Mouse (Mus musculus): ENCODE data around the gene Rps27l.

Rps27l gene

DNA sequence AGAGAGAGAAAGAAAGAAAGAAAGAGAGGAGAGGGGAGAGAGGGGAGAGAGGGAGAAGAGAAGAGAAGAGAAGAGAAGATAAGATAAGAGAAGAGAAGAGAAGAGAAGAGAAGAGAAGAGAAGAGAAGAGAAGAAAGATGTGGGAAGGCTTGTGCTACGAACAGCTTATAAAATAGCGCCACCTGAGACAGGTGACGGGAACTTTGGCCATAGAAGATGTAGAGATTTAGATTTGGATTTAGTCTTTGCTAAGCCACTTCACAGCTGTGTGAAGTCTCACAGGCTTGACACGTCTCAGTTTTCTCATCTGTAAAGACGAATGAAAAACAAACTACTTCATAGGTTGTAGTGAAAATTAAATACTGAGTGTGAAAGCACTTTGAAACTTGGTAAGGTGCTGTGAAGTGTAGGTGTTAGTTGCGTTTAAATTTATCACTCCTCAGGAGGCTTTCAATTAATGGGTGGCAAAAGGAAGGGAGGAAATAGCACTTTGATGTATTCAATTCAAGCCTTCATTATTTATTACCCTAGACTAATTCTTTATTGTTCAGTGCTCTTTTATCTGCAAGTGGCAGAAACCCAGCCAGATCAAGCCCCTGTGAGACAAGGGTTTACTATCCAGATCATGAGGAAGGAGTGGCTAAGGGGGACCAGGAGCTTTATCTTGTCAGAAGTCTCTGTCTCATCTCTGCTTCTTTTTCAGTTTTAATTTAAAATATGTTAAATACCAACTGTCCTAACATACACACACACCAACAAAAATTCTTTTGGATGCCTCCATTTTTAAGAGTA is 25.2 kb upstream of the Rps27l start:
- no peak for DNase-seq (ENCODE audit: low read depth, low spot score)

DNA sequence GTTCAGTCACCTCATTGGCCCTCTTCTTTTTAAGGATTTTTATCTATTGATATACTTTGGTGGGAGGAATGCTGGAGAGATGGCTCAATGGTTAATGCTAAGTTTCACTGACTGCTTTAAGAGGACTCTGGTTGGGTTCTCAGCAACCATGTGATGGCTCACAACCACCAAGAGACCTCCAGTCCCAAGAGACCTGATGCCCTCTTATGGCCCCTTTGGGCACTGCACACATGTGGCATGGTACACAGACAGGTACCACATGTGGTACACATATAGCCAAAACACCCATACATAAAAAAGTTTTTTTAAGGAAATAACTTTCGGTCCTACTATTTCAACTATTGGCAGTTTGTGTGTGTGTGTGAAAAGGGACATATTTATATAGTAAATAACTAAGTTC is 23.8 kb upstream of the Rps27l start:
- no peak for DNase-seq (ENCODE audit: low read depth, low spot score)

DNA sequence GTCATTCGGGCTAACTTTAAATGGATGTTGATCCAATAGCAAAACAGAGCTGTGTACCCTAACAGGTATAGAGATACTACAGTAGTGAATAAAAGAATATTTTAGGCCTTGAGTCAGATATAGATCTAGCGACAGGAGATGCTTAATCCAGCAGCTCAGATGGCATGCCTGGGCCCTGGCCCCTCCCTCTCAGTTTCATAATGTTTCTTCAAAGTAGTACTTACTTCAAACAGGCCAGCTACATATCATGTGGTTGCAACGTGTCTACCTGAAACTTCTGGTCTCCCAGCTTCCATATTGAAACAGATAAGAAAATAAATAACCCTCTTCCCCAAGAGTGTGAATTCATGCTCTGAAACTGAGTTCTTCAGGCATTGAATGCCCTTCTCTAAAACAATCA is 20.0 kb upstream of the Rps27l start:
- no peak for DNase-seq (ENCODE audit: low read depth, low spot score)

DNA sequence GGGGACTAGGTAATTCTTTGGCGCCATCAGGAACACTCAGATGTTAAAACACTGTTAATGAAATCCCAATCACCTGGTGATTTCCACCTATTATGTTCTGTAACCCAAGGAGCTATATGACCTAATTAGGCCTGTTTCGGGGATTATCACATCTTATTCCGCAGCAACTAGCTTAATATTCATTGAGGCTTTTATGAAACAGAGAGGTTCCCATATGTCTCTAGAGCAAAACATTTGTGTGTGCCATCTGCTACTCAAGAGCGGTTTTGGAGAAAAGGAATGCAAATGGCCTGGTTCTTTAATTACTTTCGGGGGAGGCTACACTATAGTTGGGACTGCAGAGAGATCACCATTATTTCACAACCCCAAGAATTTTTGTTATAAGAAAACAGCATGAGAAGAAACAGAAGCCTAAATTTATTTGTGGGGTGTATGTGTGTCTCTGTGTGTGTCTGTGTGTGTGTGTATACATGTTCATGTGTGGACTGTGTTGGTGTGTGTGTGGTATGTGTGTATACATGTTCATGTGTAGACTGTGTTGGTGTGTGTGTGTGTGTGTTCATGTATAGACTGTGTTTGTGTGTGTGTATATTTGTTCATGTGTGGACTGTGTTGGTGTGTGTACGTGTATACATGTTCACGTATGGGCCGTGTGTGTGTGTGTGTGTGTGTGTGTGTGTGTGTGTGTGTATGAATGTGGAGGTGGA is 18.0 kb upstream of the Rps27l start:
- DNase-seq (ENCODE audit: low read depth, low spot score) = no peak

DNA sequence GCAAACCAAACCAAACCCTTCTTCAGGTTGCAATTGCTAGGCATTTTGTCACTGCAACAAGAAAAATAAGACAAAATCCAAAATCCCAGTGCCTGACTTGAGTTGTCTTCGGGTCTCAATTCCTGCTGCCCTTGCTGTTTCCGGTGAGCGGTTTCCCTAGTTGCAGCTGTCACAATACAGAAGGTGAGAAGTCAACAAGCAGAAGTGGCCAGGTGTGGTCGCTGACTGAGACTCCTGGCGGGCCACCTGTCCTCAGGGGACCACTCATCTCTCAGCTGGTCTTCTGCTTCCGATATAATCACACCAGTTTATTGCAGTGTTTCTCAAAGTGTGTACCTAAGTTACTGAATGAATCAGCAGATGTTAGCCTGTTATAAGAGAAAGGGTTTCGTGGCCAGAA is 15.5 kb upstream of the Rps27l start:
- DNase-seq (ENCODE audit: low read depth, low spot score) = no peak

DNA sequence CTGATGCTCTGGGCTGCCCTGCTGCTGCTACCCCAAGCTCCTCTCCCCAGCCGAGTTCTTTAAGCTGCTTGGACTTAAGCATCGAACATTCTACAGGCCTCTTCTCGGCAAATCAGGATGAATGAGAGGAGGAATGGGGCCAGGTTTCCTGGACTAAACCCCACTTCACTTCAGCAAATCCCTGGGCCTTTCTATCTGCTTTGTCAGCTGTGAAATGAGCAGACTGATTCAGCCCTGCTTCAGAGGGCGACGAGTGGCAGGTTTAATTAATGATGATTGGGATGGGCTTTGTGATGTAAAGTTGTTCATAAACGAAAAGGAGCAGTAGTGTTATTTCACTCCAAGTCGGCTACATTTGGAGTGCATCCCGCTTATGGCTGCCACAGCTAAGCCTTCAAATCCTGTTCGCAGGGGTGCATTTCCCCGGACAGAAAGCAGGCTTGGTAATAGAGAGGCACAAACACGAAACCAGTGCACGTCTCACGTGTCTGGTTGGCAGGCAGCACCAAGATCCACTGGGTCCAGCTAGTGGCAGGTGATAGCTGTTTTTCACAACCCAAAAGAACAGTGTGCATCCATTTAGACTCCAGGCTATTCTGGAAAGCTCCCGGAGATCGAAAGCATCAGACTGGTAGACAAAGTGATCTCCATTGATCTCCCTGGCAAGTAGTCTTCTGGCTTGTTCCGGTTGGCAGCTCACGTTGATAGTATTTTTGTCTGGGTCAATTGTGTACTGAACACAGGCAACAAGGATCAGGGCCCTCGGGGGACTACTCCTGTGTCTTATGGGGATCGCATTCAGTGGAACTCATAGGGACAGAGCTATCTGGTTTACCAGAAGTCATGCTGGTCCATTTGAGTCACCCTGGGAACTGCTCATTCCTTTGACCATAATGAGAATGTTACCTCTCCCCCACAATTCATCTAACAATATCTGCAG is 11.7 kb upstream of the Rps27l start:
- no peak for DNase-seq (ENCODE audit: low read depth, low spot score)

DNA sequence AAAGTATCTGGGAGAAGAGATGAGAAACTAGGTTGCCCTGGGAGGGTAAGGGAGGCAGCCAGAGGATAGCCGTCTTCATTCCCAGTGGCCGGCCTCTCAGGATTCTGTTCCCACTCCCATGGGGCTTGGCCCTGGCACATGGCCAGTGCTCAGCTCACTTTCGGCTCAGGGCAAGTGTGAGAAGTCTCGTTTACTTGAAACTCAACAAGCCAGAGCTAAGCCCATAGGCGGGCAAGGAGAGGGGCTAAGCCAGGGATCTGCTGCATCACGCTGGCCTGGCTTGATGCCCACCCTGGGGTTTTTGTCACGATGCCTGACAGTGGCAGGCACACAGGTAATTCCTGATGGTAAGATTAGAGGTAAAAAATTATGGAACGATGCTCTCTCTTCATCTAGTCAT is 8.4 kb upstream of the Rps27l start:
- DNase-seq (ENCODE audit: low read depth, low spot score) = no peak

DNA sequence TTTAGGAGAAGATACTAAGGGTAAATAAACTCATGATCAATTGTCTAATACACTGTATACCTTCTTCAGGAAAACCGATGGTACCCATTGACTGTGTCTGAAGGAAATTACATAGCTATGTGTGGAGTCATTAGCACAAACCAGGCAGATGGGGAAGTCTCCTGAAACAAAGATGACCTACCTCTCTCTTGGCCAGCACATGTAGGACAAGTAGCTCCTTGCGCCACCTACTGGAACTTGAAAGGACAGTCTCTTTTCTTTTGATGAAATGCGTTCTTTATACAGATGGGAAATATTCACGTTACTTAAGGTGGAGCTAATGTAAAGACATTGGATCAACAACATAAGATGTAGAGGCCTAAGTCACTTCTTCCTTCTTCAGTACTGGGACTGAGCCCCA is 7.0 kb upstream of the Rps27l start:
- DNase-seq (ENCODE audit: low read depth, low spot score) = peak; percentile 63

DNA sequence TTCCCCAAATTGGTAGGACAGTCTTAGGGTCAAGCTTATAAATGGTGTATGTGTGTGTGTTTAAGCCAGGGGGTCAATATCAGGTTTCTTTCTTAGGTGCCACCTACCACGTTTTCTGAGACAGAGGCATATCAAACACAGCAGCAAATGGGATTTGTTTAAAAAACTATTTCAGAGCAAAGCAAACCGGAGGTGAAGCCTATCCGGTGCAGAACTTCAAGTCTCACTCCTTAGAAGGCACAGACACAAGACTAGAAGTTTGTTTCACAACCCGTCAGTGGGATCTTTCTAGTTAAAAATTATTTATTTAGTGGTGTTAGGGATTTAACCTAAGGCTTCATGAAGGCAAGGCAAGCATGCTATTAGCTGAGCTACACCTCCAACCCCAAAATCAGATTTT is 725 bp upstream of the Rps27l start:
- DNase-seq (ENCODE audit: low read depth, low spot score) = no peak

DNA sequence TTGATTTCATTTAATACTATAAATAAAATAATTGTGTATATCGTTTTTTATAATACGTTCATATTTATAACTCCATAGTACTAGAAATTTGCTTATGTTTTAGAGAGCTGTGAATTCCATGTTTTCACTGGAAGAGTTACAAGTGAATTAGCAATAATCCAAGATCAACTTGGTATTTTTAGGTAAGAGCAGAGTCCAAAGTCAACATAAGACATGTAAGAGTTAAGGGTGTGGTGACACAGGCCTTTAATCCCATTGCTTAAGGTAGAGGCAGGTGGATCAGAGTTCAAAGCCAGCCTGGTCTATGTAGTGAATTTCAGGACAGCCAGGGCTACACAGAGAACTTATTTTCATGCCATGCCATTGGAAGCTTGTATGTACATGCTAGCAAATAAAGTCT is 2.6 kb downstream of the Rps27l start:
- DNase-seq (ENCODE audit: low read depth, low spot score) = no peak

DNA sequence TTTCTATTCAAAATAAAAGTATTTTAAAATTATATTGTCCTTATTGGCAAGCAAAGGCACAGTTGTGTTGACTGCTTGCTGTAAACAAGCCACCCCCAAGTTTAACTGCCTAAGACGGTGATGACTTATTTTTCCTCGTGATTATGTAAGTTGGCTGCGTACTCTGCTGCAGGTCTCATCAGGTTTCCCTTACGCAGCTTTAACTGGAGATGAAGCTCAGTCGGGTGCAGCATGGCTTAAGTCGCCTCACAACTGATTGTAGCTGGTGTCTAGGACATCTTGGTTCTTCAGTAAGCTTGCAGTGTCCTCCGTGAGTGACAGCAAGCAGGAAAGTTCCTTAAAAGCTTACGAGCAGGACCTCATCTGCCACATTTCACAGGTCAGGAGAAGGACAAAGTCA is 6.4 kb downstream of the Rps27l start:
- no peak for DNase-seq (ENCODE audit: low read depth, low spot score)

DNA sequence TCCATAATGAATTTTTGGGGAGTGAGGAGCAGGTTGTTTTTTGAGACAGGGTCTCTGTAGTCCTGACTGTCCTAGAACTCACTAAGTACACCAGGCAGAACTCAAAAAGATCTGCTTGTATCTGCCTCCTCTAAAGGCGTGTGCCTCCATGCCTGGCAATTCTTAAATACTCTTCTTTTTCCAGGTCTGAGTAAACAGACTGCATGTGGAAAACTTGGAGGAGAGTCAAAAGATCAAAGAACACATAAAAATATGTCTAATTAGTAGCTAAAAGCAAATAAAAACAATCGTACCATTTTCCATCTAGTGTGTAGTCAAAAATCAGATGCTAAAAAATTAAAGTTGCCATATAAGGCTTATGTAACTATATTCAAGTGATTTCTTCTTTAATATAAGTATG is 7.0 kb downstream of the Rps27l start:
- no peak for DNase-seq (ENCODE audit: low read depth, low spot score)

DNA sequence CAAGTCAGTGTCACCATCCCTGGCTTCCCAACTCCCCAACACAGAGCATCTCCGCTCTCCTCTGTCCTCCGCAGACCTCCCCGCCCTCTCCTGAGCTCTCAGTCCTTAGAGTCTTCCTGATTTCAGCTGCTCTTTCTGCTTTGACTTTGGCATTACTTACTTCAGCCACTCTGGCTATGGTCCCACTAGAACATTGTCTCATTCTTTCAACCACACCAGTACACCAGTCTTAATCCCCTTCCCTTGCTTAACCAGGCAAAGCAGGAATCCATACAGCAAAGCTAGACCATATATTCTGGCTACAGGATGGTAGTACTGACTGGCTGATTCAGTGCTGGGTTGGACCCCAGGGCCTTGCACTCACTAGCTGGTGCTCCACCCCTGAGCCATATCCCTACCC is 11.6 kb downstream of the Rps27l start:
- no peak for DNase-seq (ENCODE audit: low read depth, low spot score)

DNA sequence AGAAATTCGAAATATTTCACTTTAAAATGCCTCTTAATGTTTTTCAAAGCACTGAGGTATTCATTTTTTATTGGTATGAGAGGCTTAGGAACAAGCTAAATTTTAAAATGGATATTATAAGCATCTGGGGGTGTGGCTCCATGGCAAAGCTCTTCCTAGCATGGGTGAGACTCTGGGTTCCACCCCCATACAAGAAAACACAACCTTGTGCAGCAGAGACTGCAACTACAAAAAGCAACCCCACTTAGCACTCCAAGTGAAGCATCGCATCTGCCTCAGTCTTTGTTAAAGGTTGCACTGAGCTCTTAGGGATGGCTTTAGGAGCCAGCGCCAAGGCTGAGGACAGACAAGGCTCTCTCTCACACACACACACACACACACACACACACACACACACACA is 15.6 kb downstream of the Rps27l start:
- DNase-seq (ENCODE audit: low read depth, low spot score) = no peak

DNA sequence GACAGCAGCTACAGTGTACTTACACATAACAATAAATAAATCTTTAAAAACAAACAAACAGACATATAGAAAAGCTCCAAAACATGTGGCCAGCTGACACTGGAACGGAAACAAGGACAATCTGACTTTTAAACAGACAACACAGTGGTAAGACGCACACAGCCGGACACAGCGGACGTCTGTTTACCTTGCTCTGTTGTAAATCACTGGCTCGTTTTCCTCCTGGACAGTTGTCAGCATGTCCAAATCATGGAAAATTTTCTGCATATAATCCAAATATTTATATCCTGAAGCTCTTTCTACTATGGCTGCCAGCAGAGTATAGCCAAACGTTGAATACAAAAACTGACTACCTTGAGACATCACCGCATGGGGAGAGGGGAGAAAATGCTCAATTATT is 21.6 kb downstream of the Rps27l start:
- DNase-seq (ENCODE audit: low read depth, low spot score) = no peak

DNA sequence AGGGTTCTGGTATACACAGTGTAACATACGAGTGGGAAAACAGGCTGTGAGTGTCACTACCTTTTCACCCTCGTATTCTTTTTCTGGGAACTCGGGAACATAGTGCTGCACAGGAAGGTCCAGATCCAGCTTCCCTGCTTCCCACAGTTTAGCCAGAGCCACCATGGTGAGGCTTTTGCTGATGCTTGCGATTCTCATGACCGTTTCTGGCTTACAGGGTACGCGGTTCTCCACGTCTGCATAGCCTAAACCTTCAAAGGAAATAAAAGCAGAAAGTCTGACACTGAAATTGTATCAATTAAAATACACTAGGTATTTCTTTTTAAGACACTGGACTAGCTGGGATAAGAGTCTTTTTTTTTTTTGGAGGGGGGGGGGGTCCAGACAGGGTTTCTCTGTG is 25.2 kb downstream of the Rps27l start:
- no peak for DNase-seq (ENCODE audit: low read depth, low spot score)

DNA sequence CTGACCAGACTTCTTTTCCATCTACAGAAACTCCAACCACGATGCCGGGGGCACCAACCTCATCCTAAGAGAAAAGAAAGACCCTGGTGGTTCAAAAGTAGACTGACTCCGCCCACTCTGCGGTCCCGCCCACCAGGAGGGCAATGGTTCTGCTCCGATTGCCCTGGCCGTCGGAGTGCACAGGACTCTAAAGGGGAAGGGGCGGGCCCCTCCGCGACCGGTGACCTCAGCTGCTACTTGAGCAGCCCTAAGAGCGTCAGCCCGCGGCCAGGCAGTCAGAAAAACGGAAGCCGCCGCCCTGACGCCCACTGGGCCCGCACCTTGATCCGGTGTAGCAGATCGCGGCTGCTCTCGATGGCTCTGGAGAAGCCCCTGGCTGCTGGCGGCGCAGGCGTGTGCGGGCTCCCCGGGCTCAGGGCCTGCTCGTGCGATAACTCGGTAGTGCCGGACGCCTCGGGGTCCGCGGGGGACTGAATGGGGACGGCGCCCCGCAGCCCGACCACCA is 28.9 kb downstream of the Rps27l start:
- DNase-seq (ENCODE audit: low read depth, low spot score) = peak; percentile 47

DNA sequence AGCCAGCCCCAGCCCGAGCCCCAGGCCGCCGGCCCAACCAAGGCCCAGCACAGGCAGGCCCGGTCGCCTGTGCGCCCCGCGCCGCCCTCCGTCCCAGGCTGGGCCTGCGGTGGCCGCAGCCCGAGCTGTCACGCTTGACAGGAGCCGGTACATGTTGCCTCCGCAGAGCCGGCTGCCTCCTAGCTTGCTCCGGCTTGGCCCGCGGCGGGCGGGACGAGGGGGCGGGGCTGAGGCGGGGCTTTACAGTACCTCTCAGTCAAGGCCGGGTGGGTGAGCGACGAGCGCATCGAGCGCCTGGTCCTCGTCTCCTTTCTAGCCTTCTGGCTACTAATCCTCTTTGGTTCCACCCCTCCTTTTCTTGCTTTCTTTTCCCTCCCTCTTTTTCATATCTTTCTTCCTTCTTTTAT is 29.4 kb downstream of the Rps27l start, which contains the start of gene Lactb:
Lactb (minus strand) TSS at position 246 of the 407 bp plus-strand sequence.
- DNase-seq (ENCODE audit: low read depth, low spot score) = peak; percentile 70

DNA sequence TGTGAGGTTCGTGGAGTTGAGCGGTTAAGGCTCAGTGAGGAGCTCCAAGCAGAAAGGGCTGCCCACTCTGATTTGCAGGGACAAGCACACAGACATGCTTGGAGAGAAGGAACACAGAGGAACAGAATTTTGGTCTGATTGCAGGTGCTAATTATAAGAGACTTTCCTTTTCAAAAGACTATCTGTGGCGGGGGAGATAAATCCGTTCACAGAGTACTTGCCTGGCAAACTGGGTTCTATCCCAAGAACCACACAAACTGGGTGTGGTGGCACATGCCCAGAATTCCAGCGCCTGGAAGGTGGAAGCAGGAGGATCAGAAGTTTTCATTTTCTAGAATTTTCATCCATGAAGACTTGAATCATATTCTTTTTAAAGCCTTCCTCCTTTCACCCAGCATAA is 31.2 kb downstream of the Rps27l start:
- no peak for DNase-seq (ENCODE audit: low read depth, low spot score)

DNA sequence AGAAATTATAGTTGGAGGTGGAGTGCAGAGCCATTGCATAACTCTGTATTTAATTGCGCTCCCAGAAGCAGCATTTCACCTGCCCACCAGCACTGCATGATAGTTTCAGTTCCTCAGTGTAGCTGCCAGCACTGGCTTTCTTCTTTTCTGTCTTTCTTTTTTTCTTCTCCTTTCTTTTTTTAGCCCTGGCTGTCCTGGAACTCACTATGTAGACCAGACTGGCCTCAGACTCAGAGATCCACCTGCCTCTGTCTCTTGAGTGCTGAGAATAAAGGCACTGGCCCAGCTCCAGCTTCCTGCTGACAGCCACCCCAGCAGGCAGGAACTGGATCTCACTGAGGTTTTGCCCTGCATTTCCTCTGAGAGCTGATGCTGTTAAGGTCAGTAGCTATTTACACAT is 32.1 kb downstream of the Rps27l start:
- DNase-seq (ENCODE audit: low read depth, low spot score) = no peak

DNA sequence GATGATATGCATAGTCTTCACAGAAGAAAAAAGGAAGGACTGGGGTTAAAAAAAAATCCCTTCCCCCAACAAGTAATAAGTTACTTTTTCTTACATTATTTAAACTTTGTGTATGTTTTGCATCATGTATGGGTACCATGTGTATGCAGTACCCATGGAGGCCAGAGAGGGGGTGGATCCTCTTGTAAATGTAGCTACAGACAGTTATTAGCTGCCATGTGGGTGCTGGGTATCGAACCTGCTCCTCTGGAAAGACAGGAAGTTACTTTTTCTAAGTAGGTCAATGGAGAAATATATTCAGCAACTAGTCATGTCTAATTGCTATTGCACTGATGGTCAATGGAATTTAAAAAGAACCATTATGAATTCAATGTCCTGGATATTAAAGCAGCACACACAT is 32.6 kb downstream of the Rps27l start:
- DNase-seq (ENCODE audit: low read depth, low spot score) = no peak

DNA sequence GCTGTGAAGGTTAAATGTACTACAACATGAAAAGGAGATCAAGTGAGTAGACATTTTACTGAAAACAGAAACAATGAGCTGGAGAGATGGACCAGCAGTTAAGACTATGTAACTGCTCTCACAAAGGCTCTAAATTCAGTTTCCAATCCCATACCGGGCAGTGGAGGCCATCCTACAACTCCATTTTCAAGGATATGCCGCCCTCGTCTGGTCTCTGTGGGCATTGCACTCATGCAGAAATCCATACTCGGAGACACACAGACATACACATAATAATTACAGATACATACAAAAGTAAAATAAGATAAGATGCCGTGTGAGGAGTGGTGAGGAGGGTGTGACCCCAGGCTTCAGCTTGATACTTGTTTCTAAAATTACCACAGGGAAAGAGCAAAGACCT is 34.6 kb downstream of the Rps27l start:
- DNase-seq (ENCODE audit: low read depth, low spot score) = peak; percentile 59
